Mouse (Mus musculus) heart, adult 18-20 months (tissue): Measurements from ENCODE around the gene Tvp23b. TPM values are rescaled to one million over a fixed set of nuclear protein-coding genes. Genes with fewer than 3 reads are reported as not detected.

Experiments
- DNase-seq, 2 experiments: peaks; one replicate each; pipeline ENCODE4 v3.0.0; 2021 to 2022; ENCODE audit warnings: mixed read lengths in 1 of 2
- total RNA-seq, 2 experiments: library from RNA; stranded (reverse); gene quantifications; 2 replicates each; pipeline ENCODE4 v1.2.3; 2021

Gene Tvp23b
- total RNA-seq, 2 experiments from 2014 or later = 23.6 to 25.2 TPM

GRCm38 (mm10) chr11:62891763-62892162 is 12.5 kb downstream of the Tvp23b start:
- DNase-seq = no peak

- DNase-seq = peak; percentile 79 to 85
Measured at GRCm38 (mm10) chr11:62901699-62902323, 22.6 kb downstream of the Tvp23b start.

GRCm38 (mm10) chr11:62903871-62904495 is 24.7 kb downstream of the Tvp23b start:
- DNase-seq = no peak

- DNase-seq = no peak
Measured at GRCm38 (mm10) chr11:62909720-62910306, 30.6 kb downstream of the Tvp23b start.

GRCm38 (mm10) chr11:62911362-62911761 is 32.1 kb downstream of the Tvp23b start:
- no peak for DNase-seq

- no peak for DNase-seq
Measured at GRCm38 (mm10) chr11:62913141-62913540, 33.9 kb downstream of the Tvp23b start.

GRCm38 (mm10) chr11:62914532-62914931 is 35.3 kb downstream of the Tvp23b start:
- peak; percentile 25 to 65 for DNase-seq

GRCm38 (mm10) chr11:62915486-62915885 is 36.2 kb downstream of the Tvp23b start:
- DNase-seq = no peak

- DNase-seq = no peak
Measured at GRCm38 (mm10) chr11:62916765-62917164, 37.5 kb downstream of the Tvp23b start.

GRCm38 (mm10) chr11:62919946-62920742 is 40.9 kb downstream of the Tvp23b start:
- DNase-seq = no peak

- DNase-seq = no peak
Measured at GRCm38 (mm10) chr11:62920743-62921050, 41.4 kb downstream of the Tvp23b start.

GRCm38 (mm10) chr11:62921052-62921977 is 42.1 kb downstream of the Tvp23b start:
- DNase-seq = peak; percentile 94 to 97

GRCm38 (mm10) chr11:62924091-62924761 is 45.0 kb downstream of the Tvp23b start:
- peak; percentile 71 to 85 for DNase-seq

- peak in 1 of 2 experiments; percentile 29 for DNase-seq
Measured at GRCm38 (mm10) chr11:62929799-62930198, 50.5 kb downstream of the Tvp23b start.

GRCm38 (mm10) chr11:62930574-62930973 is 51.3 kb downstream of the Tvp23b start:
- DNase-seq = no peak

GRCm38 (mm10) chr11:62931141-62931540 is 51.9 kb downstream of the Tvp23b start:
- peak in 1 of 2 experiments; percentile 20 for DNase-seq

GRCm38 (mm10) chr11:62933099-62933498 is 53.8 kb downstream of the Tvp23b start:
- no peak for DNase-seq

- peak; percentile 67 to 85 for DNase-seq
Measured at GRCm38 (mm10) chr11:62934795-62935514, 55.7 kb downstream of the Tvp23b start.

- DNase-seq = no peak
Measured at GRCm38 (mm10) chr11:62937986-62938385, 58.7 kb downstream of the Tvp23b start.

- no peak for DNase-seq
Measured at GRCm38 (mm10) chr11:62938921-62939320, 59.7 kb downstream of the Tvp23b start.
